Mouse (Mus musculus): ENCODE measurements at regions not wholly inside any gene's neighbourhood (a gene's known extent, or its start where the extent isn't known, plus 50 kb on each side); places are given as distances from the start of the nearest gene placed in this dataset.

GRCm38 (mm10) chr4:127636934-127637333 is 279.0 kb upstream of the Gjb5 start:
- no peak for DNase-seq (ENCODE audit: low read depth)

DNA sequence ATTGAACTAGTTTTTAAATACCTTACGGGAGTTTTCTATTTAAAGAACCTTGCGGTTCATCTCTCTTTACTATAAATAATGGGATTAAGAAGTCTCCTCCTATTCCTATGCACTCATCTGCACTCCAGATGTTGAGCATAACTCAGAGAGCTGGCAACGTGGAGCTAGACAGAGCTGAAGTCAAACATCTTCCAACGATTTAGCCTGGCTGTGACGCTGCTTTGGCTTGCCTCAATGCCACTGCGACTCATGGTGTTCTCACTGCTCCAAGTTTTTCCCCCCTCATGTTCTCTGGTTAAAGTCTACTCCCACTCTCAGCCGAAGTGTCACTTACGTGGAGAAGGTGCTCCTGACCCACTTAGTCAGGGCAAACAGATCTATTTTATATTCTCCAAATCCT is 277.3 kb upstream of the Gjb5 start:
- no peak for DNase-seq (ENCODE audit: low read depth)

- no peak for DNase-seq (ENCODE audit: low read depth)
Observed at GRCm38 (mm10) chr4:127619870-127620269, 261.9 kb upstream of the Gjb5 start.

DNA sequence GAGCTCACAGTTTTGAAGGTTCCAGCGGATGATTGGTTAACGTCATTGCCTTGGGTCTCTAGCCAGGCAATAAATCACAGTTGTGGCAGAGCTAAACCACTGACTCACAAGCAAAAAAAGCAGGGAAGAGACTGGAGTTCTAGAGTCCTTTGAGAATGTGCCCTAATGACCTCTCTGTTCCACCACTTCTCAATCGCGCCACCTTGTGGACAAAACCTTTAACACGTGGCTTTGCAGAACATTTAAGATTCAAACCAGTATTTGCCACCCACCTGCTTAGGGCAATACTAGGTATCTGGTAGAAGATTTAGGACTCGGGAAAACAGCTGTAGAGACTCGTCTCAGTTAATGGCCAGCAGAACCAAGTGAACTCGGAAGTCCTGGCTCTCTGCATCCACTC is 254.8 kb upstream of the Gjb5 start:
- DNase-seq (ENCODE audit: low read depth), result peak; percentile 6

- no peak for DNase-seq (ENCODE audit: low read depth)
Observed at GRCm38 (mm10) chr4:127600919-127601318, 242.9 kb upstream of the Gjb5 start.

GRCm38 (mm10) chr4:127598610-127599009 is 240.6 kb upstream of the Gjb5 start:
- DNase-seq (ENCODE audit: low read depth), result no peak

- DNase-seq (ENCODE audit: low read depth), result no peak
Observed at GRCm38 (mm10) chr4:127594081-127594480, 236.1 kb upstream of the Gjb5 start.

- DNase-seq (ENCODE audit: low read depth), result no peak
Observed at GRCm38 (mm10) chr4:127591540-127591939, 233.6 kb upstream of the Gjb5 start.

GRCm38 (mm10) chr4:127586822-127587221 is 228.8 kb upstream of the Gjb5 start:
- DNase-seq (ENCODE audit: low read depth), result no peak

GRCm38 (mm10) chr4:127576521-127576920 is 218.5 kb upstream of the Gjb5 start:
- no peak for DNase-seq (ENCODE audit: low read depth)

GRCm38 (mm10) chr4:127562602-127563001 is 204.6 kb upstream of the Gjb5 start:
- DNase-seq (ENCODE audit: low read depth), result no peak

DNA sequence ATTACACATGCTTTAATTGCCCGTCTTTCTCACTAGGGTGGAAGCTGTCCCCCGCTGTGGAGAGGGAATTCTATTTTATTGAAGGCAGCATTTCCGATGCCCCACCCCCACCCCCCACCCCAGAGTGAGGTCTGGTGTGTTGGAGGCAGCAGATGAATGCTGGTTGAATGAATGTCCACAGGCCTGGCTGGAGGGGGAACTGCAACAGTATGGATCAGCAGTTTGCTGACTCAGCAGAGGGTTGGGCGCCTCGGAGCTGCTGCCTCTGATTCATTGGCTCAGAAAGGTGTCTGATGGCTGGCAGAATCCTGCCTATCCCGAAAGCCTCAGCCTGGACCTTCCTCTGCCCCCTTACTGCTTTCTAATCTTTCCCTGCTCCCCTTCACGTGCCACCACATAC is 200.6 kb upstream of the Gjb5 start:
- no peak for DNase-seq (ENCODE audit: low read depth)

DNA sequence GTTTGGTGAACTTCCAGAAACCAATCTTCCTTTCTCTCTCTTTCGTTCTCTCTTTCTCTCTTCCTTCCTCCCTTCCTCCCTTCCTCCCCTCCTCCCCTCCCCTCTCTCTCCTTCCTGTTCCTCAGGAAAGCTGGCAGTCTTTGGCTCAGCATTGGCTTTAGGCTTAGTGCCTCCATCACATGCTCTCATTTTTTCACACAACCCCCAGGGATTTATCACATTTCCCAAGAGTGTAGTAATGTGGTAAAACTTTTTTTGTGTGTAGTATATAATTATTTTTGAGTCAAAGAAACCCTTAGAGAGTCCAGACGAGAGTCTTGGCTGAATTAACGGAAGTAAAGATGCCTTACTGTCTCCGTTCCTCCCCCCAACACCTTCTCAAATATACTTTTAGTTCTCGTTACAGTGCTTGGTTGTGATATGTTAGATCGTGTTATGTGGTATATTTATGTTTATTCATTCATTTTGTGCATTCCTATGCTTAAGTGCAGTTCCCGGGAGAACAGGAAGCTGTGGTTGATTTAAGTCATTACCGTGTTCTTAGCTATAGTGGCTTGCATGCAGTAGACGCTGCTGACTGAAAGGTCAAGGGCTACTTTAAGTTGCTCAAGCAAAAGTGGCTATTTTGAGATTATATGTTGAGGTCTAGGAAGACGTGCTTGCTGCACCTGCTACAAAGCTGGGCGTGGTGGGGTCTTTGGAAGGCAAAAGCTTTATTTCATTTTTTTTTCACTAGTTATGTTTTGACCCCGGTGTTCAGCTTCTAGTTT is 194.7 kb upstream of the Gjb5 start:
- DNase-seq (ENCODE audit: low read depth), result no peak

- no peak for DNase-seq (ENCODE audit: low read depth)
Observed at GRCm38 (mm10) chr4:127549581-127549980, 191.6 kb upstream of the Gjb5 start.

- no peak for DNase-seq (ENCODE audit: low read depth)
Observed at GRCm38 (mm10) chr4:127549018-127549417, 191.0 kb upstream of the Gjb5 start.

DNA sequence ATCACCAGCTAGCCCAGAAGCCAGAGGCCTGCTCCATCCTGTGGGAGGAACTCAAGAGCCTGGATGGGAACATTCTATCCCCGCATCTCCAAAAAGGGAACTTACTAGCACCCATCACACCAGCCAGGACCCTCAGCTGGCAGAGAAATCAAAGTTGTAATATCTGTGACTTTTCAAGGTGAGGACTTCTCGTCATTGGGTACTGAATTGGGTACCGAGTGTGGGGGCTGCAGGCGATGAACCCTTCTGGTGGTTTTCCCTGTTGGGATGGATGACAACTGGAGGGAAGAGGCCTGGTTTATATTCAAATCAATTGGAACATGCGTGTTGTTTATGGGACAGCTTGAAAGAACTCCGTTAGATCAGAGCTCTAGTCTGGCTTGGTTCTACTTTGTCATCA is 187.1 kb upstream of the Gjb5 start:
- DNase-seq (ENCODE audit: low read depth), result no peak

DNA sequence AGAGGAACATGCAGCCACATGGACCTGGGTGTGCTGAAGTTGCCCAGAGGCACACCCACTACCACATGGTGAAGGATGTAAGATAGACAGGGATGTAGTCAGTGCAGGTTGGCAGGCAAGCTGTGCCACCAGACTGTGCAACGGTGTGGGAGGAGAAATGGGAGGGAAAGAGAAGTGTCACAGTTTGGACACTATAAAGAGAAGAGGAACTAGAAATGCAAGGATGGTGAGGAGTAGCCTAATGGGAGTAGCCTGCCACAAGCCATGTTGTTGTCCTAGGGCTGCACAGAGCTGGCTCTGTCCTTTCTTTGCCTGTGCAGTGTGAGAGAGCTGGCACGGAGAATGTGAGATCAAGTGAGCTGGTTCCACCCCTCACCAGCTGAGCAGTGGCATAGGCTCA is 185.3 kb upstream of the Gjb5 start:
- DNase-seq (ENCODE audit: low read depth), result no peak

DNA sequence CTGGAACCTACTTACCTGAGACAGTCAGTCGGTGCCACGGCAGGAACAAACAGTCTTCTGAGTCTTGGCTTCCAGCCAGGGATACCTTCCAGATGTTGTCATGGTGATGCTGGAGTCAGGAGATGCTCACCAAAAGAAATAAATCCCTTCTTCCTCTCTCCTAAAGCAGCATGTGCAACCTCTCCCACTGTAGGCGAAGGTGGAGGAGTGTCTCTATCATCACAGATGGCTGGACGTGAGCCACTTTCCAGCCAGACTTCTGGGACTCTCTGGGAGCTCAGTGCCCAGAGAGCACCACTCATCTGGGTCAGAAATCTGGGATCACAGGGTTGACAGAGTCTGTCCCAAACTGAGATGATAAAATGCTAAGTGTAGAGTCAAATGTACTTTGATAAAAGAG is 184.8 kb upstream of the Gjb5 start:
- DNase-seq (ENCODE audit: low read depth), result no peak

DNA sequence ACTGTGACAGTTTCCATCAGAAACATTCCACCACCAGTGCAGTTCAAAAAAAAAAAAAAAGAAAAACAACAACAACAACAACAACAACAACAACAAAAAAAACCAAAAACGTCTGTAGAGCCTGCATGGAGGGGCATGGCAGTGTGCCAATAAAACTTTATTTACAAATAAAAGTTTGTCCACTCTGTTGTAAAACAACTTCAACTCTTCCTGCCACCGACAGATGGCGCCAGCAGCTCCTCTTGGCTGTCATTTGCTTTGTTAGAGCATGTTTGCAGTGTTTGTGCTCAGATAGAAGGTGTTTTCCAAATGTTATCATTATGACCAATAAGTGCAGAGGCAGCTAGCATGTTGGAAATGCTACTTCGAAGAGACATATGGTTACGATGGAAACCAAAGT is 179.0 kb upstream of the Gjb5 start:
- DNase-seq (ENCODE audit: low read depth), result peak; percentile 8

DNA sequence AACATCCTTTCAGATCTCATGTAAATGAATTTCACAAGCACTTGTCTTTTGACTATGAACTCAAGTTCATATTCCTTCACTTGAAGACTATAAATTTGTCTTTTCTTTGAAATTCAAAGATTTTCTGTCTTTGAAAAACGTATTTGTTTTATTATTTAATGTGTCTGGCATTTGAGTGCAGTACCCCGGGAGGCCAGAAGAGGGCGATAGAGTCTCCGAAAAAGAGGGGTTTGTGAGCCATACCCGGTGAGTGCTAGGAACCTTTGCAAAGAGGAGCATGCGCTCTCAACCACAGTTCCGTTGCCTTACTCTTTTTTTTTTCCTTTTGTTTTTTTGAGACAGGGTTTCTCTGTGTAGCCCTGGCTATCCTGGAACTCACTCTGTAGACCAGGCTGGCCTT is 177.6 kb upstream of the Gjb5 start:
- DNase-seq (ENCODE audit: low read depth), result no peak

DNA sequence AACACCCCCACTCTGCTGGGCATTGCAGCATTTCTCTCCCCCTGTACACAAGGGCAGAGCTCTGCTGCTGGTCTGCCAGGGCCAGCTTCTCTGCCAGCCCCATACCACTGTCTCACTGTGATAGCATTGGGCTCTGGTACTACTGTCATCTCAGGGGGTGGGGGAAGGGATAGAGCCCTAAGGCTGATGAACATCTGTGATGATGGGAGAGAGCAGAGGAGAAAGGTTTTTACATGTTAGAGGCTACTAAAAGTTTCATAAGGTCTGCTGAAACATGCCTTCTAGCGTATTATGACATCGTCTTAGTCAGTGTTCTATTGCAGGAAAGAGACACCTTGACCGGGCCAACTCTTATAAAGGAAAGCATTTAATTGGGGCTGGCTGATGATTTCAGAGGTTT is 176.4 kb upstream of the Gjb5 start:
- no peak for DNase-seq (ENCODE audit: low read depth)

DNA sequence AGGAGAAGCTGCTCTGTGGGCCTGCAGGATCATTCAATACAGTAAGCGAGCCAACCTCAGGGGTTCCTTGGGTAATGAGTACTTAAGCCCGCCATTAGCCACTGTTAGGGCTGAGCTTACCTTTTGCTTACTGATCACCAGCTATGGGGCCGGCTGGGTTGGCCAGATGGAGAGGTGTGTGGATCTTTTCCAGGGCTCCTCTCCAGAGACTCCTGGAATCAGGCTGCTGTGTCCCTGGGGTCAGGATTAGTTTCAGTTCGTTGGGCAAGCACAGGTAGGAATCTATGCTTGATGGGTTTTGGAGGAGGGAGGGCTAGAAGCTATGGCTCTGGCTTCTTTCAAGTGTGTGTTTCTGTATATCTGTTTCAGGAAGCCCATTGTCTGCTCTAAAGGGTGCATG is 175.7 kb upstream of the Gjb5 start:
- DNase-seq (ENCODE audit: low read depth), result no peak

GRCm38 (mm10) chr4:127530779-127531178 is 172.8 kb upstream of the Gjb5 start:
- DNase-seq (ENCODE audit: low read depth), result no peak

DNA sequence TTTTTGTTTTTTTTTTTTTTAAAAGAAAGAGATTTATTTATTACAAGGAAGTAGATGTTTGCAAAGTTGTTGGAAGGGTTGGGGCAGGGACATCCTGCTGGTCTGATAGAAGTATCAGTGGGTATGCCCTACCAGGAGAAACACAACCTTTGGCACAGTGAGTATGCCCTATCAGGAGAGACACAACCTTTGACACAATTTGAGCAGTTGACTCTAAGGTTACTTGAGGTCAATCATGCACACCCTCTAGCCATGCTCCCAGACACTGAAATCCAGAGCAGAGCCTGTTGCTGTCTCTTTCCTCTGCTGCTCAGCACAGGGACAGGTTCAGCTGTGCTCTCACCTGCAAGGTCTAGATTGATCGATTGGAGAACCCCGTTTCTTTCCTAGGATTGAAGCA is 164.2 kb upstream of the Gjb5 start:
- no peak for DNase-seq (ENCODE audit: low read depth)

DNA sequence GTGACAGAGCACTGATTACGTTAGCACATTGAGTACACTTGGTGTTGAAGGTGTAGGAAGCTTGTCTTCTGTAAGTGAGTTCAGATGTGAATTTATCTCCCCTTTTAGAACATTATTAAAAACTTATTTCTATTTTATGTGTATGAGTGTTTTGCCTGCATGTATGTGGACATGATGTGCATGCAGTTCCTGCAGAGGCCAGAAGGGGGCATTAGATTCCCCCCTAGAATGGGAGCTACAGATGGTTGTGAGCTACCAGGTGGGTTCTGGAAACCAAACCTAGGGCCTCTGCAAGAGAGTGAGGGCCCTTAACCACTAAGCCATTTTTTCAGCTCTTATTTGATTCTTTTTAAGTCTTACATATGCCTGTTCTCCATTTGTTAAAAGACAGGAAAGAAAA is 160.0 kb upstream of the Gjb5 start:
- no peak for DNase-seq (ENCODE audit: low read depth)

Measured in 416B (cell line).